Mouse (Mus musculus) liver, adult 2 months (tissue): ENCODE measurements at regions not wholly inside any gene's neighbourhood (a gene's known extent, or its start where the extent isn't known, plus 50 kb on each side); places are given as distances from the start of the nearest gene placed in this dataset.

Source experiments
- DNase-seq: peaks from one replicate; pipeline ENCODE4 v3.0.0-alpha.2; 2011; ENCODE audit warnings: low read depth, low spot score; ENCODE audit errors: extremely low read depth
- H3K27ac ChIP-seq: fragments of 200-500 bp; replicated peaks from 2 replicates; pipeline ENCODE4 v1.5.1; 2012; ENCODE audit warnings: low read depth, mild to moderate bottlenecking, control low read depth, inconsistent platforms, low read length; ENCODE audit not compliant: insufficient read depth
- H3K27me3 ChIP-seq: fragments of 200-500 bp; 2 replicates; pipeline ENCODE4 v1.6.1; 2012; ENCODE audit warnings: mild to moderate bottlenecking, moderate library complexity, low read length, inconsistent platforms; ENCODE audit not compliant: control insufficient read depth, insufficient read depth
- H3K36me3 ChIP-seq: fragments of 200-500 bp; 2 replicates; pipeline ENCODE4 v1.6.1; 2012; ENCODE audit warnings: low read length, inconsistent platforms; ENCODE audit not compliant: control insufficient read depth, insufficient read depth
- H3K4me1 ChIP-seq: fragments of 200-500 bp; 2 replicates; pipeline ENCODE4 v1.6.1; 2011; ENCODE audit warnings: low read length; ENCODE audit not compliant: control insufficient read depth, insufficient read depth
- H3K4me3 ChIP-seq: fragments of 200-500 bp; 2 replicates; pipeline ENCODE4 v1.5.1; 2011; ENCODE audit warnings: low read depth, mild to moderate bottlenecking, control low read depth, low read length, moderate library complexity; ENCODE audit not compliant: insufficient read depth
- H3K79me2 ChIP-seq: fragments of 200-500 bp; 2 replicates; pipeline ENCODE4 v1.6.1; 2012; ENCODE audit warnings: inconsistent platforms, mild to moderate bottlenecking, low read length, moderate library complexity; ENCODE audit not compliant: control insufficient read depth, insufficient read depth
- H3K9ac ChIP-seq: fragments of 200-500 bp; 2 replicates; pipeline ENCODE4 v1.6.1; 2012; ENCODE audit warnings: low read depth, mild to moderate bottlenecking, control low read depth, inconsistent platforms, low read length
- CTCF ChIP-seq: fragments of 200-500 bp; IDR thresholded peaks from 2 replicates; pipeline ENCODE4 v1.5.1; 2011; ENCODE audit warnings: low read depth, low read length, control low read depth
- POLR2A ChIP-seq: fragments of 200-500 bp; IDR thresholded peaks from 2 replicates; pipeline ENCODE4 v1.6.1; 2011; ENCODE audit warnings: low read length, control low read depth; ENCODE audit not compliant: insufficient read depth; ENCODE audit errors: extremely low read depth
- WGBS: fragments of 180-500 bp; shearing (Covaris S2); methylation state at CpG from one replicate; pipeline ENCODE4 v1.1.7; 2018; 5-methylcytosine and 5-hydroxymethylcytosine counted together

GRCm38 (mm10) chr17:14610791-14611522, 83.1 kb downstream of the Thbs2 start:
- H3K9ac ChIP-seq, result no peak overlapping the region
- H3K27ac ChIP-seq, result no peak overlapping the region
- no peak overlapping the region for H3K4me3 ChIP-seq
- no peaks in the 10 kb centered on the region for H3K36me3 ChIP-seq
- H3K27me3 ChIP-seq, result no peaks in the 10 kb centered on the region
- no peaks in the 10 kb centered on the region for H3K79me2 ChIP-seq
- no peak for DNase-seq
- H3K4me1 ChIP-seq, result no peaks in the 10 kb centered on the region
- WGBS, result 77% methylated on average over 4 of the region's 4 CpGs
- TF ChIP-seq POLR2A (no peak), CTCF (no peak)

GRCm38 (mm10) chr17:14608845-14609244, 85.2 kb downstream of the Thbs2 start:
- Histone ChIP-seq H3K27ac (no peak overlapping the region), H3K9ac (no peak overlapping the region), H3K4me1 (no peaks in the 10 kb centered on the region), H3K36me3 (no peaks in the 10 kb centered on the region), H3K79me2 (no peaks in the 10 kb centered on the region), H3K27me3 (no peaks in the 10 kb centered on the region), H3K4me3 (no peak overlapping the region)
- TF ChIP-seq POLR2A, result no peak
- no peak for TF ChIP-seq CTCF
- no peak for DNase-seq
- WGBS, result 83% methylated on average over 4 of the region's 4 CpGs

DNA sequence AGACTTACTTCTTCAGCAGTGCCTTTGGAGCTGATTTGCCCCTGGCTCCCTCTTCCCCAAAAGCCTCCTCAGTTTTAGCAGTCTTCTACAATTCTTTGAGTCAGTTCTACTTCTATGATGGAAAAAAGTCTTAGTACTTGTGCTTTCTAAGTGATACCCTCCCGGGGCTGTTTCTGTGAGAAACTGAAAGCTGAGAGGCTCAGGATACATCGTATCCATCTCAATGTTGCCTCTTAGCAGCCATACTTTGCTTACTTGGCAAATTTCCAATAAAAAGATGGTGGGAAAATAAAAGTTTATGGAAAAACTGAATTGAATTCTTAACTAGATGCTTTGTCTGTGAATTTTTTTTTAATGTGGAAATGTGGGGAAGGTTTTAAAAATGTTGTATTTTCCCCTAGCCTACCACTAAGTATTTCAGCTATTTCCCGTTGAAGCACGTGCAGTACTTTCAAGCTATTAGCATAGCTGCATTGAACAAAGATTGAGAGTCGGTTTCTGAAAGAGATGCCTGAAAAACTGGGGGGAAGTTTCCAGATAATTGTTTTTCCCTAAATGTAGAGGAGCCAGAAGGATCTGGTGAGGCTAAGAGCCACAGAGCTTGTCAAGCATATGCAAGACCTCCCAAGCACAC, 87.6 kb downstream of the Thbs2 start:
- H3K4me1 ChIP-seq, result no peaks in the 10 kb centered on the region
- TF ChIP-seq POLR2A (no peak), CTCF (no peak)
- WGBS, result 77% methylated on average over 5 of the region's 5 CpGs

DNA sequence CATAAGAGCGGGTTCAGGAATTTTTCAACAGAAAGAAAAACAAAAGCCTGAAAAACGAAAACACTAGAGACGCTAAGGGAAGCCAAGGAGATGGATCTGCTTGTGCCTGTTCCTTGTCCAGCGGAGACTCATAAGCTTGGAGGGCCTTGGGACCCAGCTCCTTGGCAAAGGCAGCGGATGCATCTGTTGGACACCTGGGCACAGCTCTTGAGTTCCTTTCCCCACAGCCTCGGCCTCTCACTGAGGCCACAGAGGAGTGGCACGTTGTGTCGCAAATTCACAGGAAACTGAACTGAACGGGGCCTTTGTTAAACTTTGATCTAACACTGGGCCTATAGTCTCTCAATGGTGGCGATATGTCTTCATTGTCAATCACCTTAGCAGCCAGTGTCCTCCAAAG, 94.4 kb downstream of the Thbs2 start:
- WGBS, result 84% methylated on average over 10 of the region's 10 CpGs
- no peak for DNase-seq
- Histone ChIP-seq H3K27ac (no peak overlapping the region), H3K4me3 (no peak overlapping the region), H3K4me1 (no peaks in the 10 kb centered on the region), H3K79me2 (no peaks in the 10 kb centered on the region), H3K27me3 (no peaks in the 10 kb centered on the region), H3K36me3 (no peaks in the 10 kb centered on the region), H3K9ac (no peak overlapping the region)
- TF ChIP-seq POLR2A (no peak), CTCF (no peak)

More for the DNA sequence above, 87.6 kb downstream of the Thbs2 start:
- DNase-seq, result no peak
- H3K9ac ChIP-seq, result no peak overlapping the region
- H3K27ac ChIP-seq, result no peak overlapping the region
- no peaks in the 10 kb centered on the region for H3K27me3 ChIP-seq
- no peak overlapping the region for H3K4me3 ChIP-seq
- no peaks in the 10 kb centered on the region for H3K36me3 ChIP-seq
- H3K79me2 ChIP-seq, result no peaks in the 10 kb centered on the region

- no peaks in the 10 kb centered on the region for H3K4me1 ChIP-seq
- no peak for TF ChIP-seq CTCF
- TF ChIP-seq POLR2A, result no peak
- 89% methylated on average over 7 of the region's 7 CpGs for WGBS
- H3K4me3 ChIP-seq, result no peak overlapping the region
- H3K79me2 ChIP-seq, result no peaks in the 10 kb centered on the region
- H3K27ac ChIP-seq, result no peak overlapping the region
- H3K36me3 ChIP-seq, result no peaks in the 10 kb centered on the region
- DNase-seq, result no peak
- no peaks in the 10 kb centered on the region for H3K27me3 ChIP-seq
- H3K9ac ChIP-seq, result no peak overlapping the region
Measured at GRCm38 (mm10) chr17:14596470-14596869, 97.6 kb downstream of the Thbs2 start.

DNA sequence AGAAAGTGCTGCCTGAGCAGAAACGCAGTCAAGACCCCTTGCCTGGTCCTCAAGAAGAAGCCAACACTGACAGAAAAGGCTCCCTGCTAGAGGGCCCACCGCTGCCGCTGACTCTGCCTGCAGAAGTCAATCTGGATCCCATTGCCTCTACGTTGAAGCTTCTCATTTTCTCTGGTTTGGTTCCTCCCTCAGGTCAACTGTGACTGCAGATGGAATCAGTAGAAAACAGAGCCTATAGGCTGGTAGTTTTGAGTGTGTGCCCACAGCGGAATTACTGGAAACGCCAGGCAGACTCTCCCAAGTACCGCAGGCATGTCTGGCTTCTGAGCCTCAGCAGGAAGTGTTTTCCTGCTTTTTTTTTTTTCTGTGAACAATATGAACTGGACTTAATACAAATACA, 98.5 kb downstream of the Thbs2 start:
- no peak for DNase-seq
- Histone ChIP-seq H3K36me3 (no peaks in the 10 kb centered on the region), H3K27me3 (no peaks in the 10 kb centered on the region), H3K27ac (no peak overlapping the region), H3K79me2 (no peaks in the 10 kb centered on the region), H3K4me1 (no peaks in the 10 kb centered on the region), H3K9ac (no peak overlapping the region), H3K4me3 (no peak overlapping the region)
- TF ChIP-seq CTCF, result no peak
- 79% methylated on average over 7 of the region's 7 CpGs for whole genome bisulfite sequencing
